Mouse (Mus musculus) embryonic facial prominence, embryonic 11.5 days (tissue): Measurements from ENCODE around the gene Tshr. TPM values are rescaled to one million over a fixed set of nuclear protein-coding genes. Genes with fewer than 3 reads are reported as not detected.
"Not testable (repeated sequence)": the region's sequence is repeated elsewhere in the genome, so short reads cannot be mapped to it uniquely, and the experiment has no call there.

Experiments
- ATAC-seq: fragments of 200-750 bp; cut with Nextera tagmentation; replicated peaks from 2 replicates; pipeline ENCODE4 v1.8.0; 2017; ENCODE audit warnings: low read depth; ENCODE audit not compliant: insufficient number of reproducible peaks, low FRiP score, low TSS enrichment
- DNase-seq: peaks from one replicate; pipeline ENCODE4 v3.0.0-alpha.2; 2015; ENCODE audit warnings: low spot score
- H3K27ac ChIP-seq: fragments of 300-500 bp; sonication (generic); replicated peaks from 2 replicates; pipeline ENCODE4 v1.5.1; 2014; ENCODE audit warnings: mild to moderate bottlenecking, low read depth, low read length, control low read depth
- H3K27me3 ChIP-seq: fragments of 300-500 bp; sonication (generic); 2 replicates; pipeline ENCODE4 v1.6.1; 2014; ENCODE audit warnings: mild to moderate bottlenecking, low read length, moderate library complexity, mixed read lengths; ENCODE audit not compliant: control insufficient read depth, insufficient read depth
- H3K36me3 ChIP-seq: fragments of 300-500 bp; sonication (generic); replicated peaks from 2 replicates; pipeline ENCODE4 v1.6.1; 2014; ENCODE audit warnings: low read depth, mild to moderate bottlenecking, low read length, moderate library complexity, mixed read lengths; ENCODE audit not compliant: control insufficient read depth, insufficient read depth
- H3K4me1 ChIP-seq: fragments of 300-500 bp; sonication (generic); 2 replicates; pipeline ENCODE4 v1.6.1; 2014; ENCODE audit warnings: low read length, mixed read lengths; ENCODE audit not compliant: control insufficient read depth, insufficient read depth
- H3K4me2 ChIP-seq: fragments of 300-500 bp; sonication (generic); 2 replicates; pipeline ENCODE4 v1.6.1; 2014; ENCODE audit warnings: low read depth, mild to moderate bottlenecking, control low read depth, low read length, moderate library complexity
- H3K4me3 ChIP-seq: fragments of 300-500 bp; sonication (generic); 2 replicates; pipeline ENCODE4 v1.5.1; 2014; ENCODE audit warnings: low read depth, low read length, control low read depth
- H3K9ac ChIP-seq: fragments of 300-500 bp; sonication (generic); replicated peaks from 2 replicates; pipeline ENCODE4 v1.6.1; 2014; ENCODE audit warnings: mild to moderate bottlenecking, control low read depth, low read length
- H3K9me3 ChIP-seq: fragments of 300-500 bp; sonication (generic); replicated peaks from 2 replicates; pipeline ENCODE4 v1.6.1; 2016; ENCODE audit warnings: mild to moderate bottlenecking, low read length, inconsistent platforms, mixed read lengths; ENCODE audit not compliant: control insufficient read depth
- WGBS: fragments of 180-500 bp; shearing (Covaris S2); extraction: QIAGEN DNeasy Blood & Tissue Kit; methylation state at CpG from one replicate; pipeline ENCODE4 v1.1.7; 2014; 5-methylcytosine and 5-hydroxymethylcytosine counted together
- polyA plus RNA-seq: library from polyadenylated mRNA; unstranded; fragments of >200 nt; fragmentation: Nextera tagmentation; extraction: Ambion mirVana; gene quantifications from 2 replicates; pipeline ENCODE4 v1.2.1, GENCODE M21; 2014

The Tshr gene
- polyA plus RNA-seq, 1 experiment from 2014 or later = 0.20 TPM

DNA sequence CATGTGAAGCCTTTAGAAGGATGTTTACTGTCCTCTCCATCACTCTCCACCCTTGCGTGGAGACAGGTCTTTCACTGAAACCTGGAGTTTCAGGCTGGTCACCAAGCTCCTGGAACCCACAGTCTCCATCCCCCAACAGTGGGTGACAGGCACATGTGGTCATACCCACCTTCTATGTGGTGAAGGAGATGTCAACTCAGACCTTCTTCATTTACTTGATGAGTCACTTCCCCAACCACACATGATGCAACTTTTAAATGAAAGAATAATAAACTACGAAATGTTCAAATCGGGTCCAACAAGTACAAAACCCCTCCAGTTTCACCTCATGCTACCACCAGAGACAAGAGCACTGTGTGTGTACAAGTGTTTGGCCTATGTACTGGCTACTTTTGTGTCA lies 200.8 kb downstream of the Tshr start:
- Histone ChIP-seq H3K27ac (no peak overlapping the region), H3K36me3 (peaks cover 5% of the 10 kb centered on the region), H3K27me3 (no peaks in the 10 kb centered on the region), H3K4me2 (no peak overlapping the region), H3K4me3 (no peak overlapping the region), H3K4me1 (no peaks in the 10 kb centered on the region), H3K9me3 (no peaks in the 10 kb centered on the region), H3K9ac (no peak overlapping the region)
- 94% methylated on average over 3 of the region's 3 CpGs for WGBS
- DNase-seq (no peak), ATAC-seq (no peak)

DNA sequence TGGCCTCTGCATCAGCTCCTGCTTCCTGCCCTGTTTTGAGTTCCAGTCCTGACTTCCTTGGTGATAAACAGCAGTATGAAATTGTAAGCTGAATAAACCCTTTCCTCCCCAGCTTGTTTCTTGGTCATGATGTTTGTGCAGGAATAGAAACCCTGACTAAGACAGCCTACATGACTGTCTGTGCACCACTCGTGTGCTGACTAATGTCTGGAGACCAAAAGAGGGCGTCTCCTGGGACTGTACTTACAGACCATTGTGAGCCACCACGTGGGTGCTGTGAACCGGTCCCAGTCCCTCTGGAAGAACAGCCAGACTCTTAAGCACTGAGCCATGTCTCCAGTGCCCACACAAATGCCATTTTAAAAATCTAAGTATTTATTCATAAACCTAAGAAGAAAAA lies 201.5 kb downstream of the Tshr start:
- H3K4me2 ChIP-seq, ATAC-seq, H3K9ac ChIP-seq, H3K4me1 ChIP-seq, H3K36me3 ChIP-seq, DNase-seq, H3K27me3 ChIP-seq, H3K4me3 ChIP-seq, H3K9me3 ChIP-seq, H3K27ac ChIP-seq: not testable (repeated sequence)
- WGBS = 94% methylated on average over 4 of the region's 4 CpGs

DNA sequence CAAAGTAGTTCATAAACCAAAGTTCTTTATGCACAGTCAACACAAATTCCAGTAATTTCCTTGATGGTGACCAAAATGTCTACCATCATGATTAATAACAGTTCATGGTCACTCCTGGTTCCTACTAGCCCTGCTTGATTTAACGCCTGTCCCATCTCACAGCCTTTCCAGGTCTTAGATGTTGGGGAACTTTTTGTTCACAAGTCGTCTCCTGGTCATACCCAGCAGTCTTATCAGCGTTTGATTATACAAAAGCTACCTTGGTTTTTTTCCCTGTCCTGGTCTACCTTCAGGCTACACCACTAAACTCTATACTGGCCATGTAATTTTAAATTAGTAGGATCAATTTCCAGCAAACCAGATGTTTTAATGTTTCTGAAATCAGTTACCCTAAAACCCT lies 202.7 kb downstream of the Tshr start:
- peak overlapping the region; percentile 41 for H3K4me2 ChIP-seq
- H3K9ac ChIP-seq = no peak overlapping the region
- no peak overlapping the region for H3K27ac ChIP-seq

DNA sequence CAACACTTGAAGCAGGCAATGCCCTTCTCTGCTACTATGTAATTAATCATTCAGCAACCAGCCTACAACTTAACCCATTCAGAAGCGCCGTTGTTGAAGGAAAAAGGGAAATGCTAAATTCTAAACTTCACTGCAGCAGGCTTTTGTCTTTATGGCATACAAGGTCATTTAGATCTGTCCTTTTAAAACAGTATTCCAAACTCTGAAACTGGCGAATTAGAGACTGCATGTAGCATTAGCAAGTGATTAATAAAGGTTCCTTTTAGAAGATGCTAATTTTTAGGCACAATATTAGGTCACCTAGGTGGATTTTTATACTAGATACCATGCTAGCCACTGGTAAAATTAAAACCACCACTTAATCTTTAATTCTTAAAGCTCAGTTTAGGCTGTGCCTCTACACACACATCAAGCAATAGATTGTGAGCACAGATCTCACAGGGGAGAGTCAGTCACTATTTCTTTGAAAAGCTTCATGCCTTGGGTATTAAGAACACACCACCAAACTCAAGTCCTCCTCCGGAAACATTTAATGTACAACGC lies 203.2 kb downstream of the Tshr start:
- H3K4me2 ChIP-seq = peak overlapping the region; percentile 41
- DNase-seq (peak; percentile 14), ATAC-seq (no peak)
- peak overlapping the region; percentile 100 for H3K9ac ChIP-seq
- peaks cover 5% of the 10 kb centered on the region for H3K36me3 ChIP-seq
- no peaks in the 10 kb centered on the region for H3K9me3 ChIP-seq
- no peaks in the 10 kb centered on the region for H3K27me3 ChIP-seq
- H3K4me3 ChIP-seq = peak overlapping the region; percentile 96
- 26% methylated on average over 5 of the region's 5 CpGs for WGBS
- no peaks in the 10 kb centered on the region; the same call in 1 of the 2 replicates for H3K4me1 ChIP-seq
- H3K27ac ChIP-seq = 0 out of 2 replicates have a peak overlapping the region, but pooled peaks have one; percentile 100

More for the DNA sequence above, 202.7 kb downstream of the Tshr start:
- Histone ChIP-seq H3K36me3 (peaks cover 5% of the 10 kb centered on the region), H3K9me3 (no peaks in the 10 kb centered on the region), H3K4me3 (peak overlapping the region; percentile 96), H3K27me3 (no peaks in the 10 kb centered on the region), H3K4me1 (no peaks in the 10 kb centered on the region; the same call in 1 of the 2 replicates)
- no peak for DNase-seq
- WGBS = 56% methylated on average over 3 of the region's 3 CpGs
- no peak for ATAC-seq

DNA sequence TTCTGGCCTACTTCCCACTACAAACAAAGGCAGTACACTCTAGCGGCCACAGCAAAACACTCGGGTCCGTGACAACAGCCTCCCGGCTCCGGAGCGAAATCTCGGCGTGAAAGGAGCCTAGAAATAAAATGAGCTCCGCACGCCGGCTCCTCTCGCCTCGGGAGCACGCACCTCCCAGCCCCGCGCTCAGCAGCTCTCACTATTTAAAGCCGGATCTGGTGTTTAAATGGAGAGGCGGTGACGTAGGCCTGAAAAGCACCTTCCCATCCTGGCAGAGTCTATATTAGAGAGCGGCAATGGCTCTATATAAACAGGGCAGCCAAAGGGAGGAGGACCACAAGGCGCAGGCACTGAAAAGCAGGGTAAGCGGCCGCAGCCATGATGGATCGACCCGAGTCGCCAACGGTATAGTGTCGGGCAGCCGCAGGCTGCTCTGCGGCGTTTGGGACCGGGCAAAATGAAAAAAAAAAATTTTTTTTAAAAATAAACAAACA lies 203.9 kb downstream of the Tshr start:
- no peaks in the 10 kb centered on the region; the same call in 1 of the 2 replicates for H3K4me1 ChIP-seq
- under 1% methylated on average over 32 of the region's 32 CpGs for WGBS
- DNase-seq (peak; percentile 96), ATAC-seq (peak; percentile 91)
- peak overlapping the region; percentile 100; the same call in 1 of the 2 replicates for H3K27ac ChIP-seq
- peak overlapping the region; percentile 100 for H3K9ac ChIP-seq
- H3K9me3 ChIP-seq = no peaks in the 10 kb centered on the region
- no peaks in the 10 kb centered on the region for H3K27me3 ChIP-seq
- H3K4me3 ChIP-seq = peak overlapping the region; percentile 96
- peak overlapping the region; percentile 41 for H3K4me2 ChIP-seq
- H3K36me3 ChIP-seq = peaks cover 5% of the 10 kb centered on the region

DNA sequence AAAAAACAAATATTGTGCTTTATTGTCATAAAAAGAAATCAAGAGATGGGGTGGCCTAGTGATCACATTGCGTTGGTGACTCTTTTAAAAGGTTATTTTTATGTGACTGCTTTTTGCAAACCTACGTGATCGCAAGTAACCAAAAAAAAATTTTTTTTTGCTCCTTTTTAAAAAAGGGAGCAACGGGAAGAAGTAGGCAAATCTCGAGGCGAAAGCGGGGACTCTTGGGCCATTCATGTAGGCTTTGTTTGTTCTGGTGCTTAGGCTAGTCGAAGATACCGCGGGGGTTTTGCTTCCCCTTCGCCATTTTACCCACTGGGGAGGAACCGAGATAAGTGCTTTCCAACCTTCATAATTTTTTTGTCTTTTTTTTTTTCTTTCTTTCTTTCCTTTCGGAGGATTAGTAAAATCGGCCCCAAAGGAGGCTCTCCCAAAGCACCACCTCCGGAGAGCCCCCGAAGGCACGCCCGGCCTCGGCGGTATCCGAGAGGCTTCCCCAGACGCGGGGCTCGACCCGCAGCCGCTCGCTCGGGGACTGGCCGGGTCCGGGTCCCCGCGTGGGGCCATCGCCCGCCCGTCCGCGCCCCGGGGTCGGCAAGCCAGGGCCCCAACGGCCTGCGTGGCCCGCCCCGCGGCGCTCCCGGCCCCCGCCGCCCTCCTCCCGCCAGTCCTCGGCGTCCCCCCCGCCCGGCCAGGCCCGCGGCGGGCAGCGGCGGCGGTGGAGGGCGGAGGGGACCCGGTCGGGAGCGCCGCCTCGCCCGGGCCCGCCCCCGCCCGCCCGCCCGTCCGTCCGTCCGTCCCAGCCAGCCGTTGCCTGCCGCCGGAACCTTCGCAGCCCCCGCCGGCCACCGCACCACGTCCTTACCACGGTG lies 204.5 kb downstream of the Tshr start:
- H3K9ac ChIP-seq = peak overlapping the region; percentile 100
- peak overlapping the region; percentile 100 for H3K27ac ChIP-seq
- peaks cover 5% of the 10 kb centered on the region for H3K36me3 ChIP-seq
- WGBS = under 1% methylated on average over 72 of the region's 83 CpGs
- H3K4me1 ChIP-seq = no peaks in the 10 kb centered on the region; the same call in 1 of the 2 replicates
- ATAC-seq (no peak), DNase-seq (peak; percentile 61)
- H3K27me3 ChIP-seq = no peaks in the 10 kb centered on the region
- H3K9me3 ChIP-seq = no peaks in the 10 kb centered on the region
- H3K4me2 ChIP-seq = peak overlapping the region; percentile 25
- peak overlapping the region; percentile 96 for H3K4me3 ChIP-seq

DNA sequence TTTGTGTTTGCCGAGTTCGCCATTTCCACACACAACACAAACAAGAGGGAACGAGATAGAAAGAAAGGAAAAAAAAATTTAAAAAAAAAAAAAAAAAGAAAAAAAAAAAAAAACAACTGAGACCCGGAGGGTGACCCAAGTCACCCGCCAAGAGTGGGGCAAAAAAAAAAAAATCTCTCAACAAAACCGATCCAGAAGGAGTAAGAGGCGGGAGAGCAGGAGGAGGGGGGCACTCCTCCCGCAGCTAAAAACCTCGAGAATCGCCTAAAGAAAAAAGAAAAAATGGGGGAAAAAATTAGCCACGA lies 205.1 kb downstream of the Tshr start:
- DNase-seq (no peak), ATAC-seq (no peak)
- Histone ChIP-seq H3K4me1 (no peaks in the 10 kb centered on the region; the same call in 1 of the 2 replicates), H3K4me3 (peak overlapping the region; percentile 96), H3K9me3 (no peaks in the 10 kb centered on the region), H3K36me3 (peaks cover 5% of the 10 kb centered on the region), H3K27me3 (no peaks in the 10 kb centered on the region), H3K27ac (peak overlapping the region; percentile 100), H3K9ac (peak overlapping the region; percentile 100), H3K4me2 (no peak overlapping the region; the same call in 1 of the 2 replicates)
- WGBS = 0% methylated on average over 11 of the region's 11 CpGs
